Mouse (Mus musculus): ENCODE measurements around the gene Bcan. TPM values are rescaled to one million over a fixed set of nuclear protein-coding genes. Genes with fewer than 3 reads are reported as not detected.

The Bcan gene
- not detected for total RNA-seq (2023)

DNA sequence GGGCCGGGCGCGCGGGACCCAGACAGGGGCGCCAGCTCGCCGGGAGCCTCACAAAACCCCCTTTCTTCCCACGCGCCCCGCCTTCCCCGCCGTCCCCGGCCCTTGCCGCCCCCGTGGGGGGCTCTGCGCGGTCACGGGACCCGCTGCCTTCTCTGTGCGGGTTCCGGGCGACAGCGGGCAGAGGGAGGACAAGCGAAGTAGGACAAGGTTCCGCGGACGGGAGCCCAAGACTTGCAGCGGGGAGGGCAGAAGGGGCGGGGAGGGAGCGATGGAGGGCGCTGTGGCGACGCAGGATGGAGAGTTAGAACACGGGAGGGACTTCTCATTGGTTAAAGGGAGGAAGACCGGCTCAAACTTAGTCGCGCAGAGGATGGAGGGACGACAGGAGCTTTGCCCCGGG is at the start of gene Bcan:
Gene Bcan (minus strand): TSS at position 50 of the 400 bp plus-strand sequence.

DNA sequence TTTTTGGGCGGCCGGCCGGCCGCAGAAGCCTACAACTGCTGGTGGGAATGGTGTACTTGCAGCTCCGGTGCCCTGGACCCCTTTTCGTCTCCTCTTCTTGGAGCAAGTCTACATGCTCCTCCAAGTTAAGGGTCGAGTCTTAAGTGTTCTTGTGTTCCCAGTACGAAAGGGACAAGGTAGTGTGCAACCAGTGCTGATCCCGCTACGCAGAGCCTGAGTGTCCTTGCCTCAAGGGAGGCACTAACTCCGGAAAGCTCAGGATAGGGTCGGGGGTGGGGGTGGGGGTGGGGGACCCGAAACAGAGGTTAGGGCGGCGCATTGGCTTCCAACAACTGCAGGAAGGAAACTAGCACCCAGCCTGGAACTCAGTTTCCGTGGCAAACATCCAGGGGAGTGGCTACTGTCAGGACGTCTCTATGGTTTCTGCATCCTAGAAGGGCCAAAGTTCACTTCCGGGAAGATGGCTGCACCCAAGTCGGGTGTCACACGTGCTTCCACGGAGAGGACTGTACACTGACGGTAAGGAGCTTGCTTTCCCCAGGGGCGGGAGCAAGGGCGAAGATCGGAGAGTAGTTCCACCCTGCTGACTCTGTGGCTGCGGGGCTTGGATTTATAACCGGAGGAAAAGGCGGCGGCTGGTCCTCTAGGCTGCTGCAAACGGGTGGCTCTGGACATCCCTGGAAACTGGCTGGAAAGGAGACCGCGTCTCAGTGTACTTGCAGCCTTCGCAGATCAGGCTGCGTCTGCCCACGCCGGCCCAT is 42.8 kb upstream of the Bcan start, which contains the start of gene Gpatch4:
Gene Gpatch4 (plus strand): TSS at position 448 of the 761 bp plus-strand sequence.

DNA sequence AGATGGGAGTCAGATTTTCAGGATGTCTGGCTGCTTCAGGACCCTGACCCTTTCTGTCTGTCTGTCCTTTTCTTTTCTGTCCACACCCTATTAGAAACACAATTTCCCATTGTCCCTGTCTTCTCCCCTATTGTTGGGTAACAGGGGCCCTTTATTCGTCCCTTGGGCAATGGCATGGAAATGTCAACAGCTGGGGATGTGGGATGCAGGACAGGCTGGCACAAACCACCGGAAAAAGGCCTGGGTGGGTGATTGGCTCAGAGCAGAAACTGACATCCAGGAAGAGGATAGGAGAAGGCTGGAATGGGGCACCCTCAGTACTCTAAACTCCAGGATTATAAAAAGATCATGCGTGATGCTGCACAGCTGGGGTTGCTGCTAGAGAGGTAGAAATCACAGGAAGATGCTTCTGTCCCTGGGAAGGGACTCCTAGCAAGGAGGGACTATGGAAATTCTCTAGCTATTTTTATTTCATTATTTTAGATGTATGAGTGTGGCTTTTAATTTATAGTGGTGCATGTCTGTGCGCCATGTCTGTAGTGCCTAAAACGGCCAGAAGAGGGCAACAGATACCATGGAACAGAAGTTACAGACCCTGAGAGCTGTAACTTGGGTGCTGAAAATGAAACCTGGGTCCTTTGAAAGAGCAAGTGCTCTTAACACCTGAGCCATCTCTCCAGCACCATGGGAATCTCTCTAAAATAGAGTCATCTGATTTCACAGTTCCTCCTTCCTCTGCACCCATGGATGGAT is 27.6 kb upstream of the Bcan start, which contains the start of gene Hapln2:
Gene Hapln2 (minus strand): TSS at position 150 of the 753 bp plus-strand sequence.

DNA sequence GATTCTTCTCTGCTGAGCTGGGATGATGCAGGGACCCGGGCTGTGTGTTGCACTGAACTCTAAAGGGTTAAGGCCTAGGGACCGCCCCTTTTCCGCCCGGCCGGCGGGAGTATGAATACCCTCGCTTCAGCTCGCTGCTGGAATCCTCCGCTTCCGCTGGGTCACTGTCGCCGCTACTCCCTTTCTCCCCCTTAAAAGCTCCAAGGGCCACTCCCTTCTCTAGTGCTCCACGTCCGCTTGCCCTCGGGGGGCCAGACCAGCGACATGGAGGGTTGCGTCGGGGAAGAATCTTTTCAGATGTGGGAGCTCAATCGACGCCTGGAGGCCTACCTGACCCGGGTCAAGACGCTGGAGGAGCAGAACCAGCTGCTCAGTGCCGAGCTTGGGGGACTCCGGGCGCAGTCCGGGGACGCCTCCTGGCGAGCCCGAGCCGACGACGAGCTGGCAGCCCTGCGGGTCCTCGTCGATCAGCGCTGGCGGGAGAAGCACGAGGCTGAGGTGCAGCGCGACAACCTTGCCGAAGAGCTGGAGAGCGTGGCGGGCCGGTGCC is 29.0 kb downstream of the Bcan start, which contains the start of gene Nes:
Gene Nes (plus strand): TSS at position 140 of the 550 bp plus-strand sequence.

DNA sequence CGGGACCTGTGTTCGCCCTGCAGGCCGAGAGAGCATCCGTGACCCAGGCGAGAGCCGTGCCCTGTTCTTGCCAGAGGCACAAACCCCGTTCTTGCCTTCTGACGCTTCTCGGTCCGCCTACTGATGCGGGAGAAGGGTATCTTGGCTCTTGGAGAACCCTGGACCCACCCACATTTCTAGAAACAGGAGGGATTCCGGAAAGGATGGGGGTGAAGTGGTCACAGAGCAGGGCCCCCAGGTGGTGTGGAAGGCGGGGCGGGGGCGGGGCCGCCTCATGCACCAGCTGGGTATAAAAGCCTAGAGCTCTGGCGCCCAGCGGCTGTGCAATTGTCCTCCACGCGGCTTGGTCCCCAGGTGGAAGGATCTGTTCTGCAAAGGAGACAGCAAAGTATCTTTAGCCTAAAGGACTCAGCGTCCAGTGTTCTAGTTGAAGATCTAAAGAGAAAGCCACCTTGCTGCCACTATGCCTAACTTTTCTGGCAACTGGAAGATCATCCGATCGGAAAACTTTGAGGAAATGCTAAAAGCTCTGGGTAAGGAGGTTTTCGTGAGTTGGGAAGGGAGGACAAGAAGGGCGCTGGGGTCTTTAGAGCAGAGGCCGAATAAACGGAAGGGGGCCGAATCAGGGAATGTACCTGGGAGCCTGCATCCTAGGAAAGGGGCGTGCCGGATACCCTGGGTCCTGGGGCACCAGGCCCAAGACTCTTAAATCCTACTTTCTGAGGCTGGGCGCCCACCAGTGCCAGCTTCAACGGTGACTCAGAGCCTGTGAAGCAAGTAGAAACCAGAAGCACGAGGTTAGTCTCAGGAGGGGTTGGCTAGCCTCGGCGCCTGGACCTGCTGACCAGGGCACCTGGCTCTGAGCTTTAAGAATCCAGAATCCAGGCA is 51.4 kb downstream of the Bcan start, which contains the start of gene Crabp2:
Gene Crabp2 (plus strand): TSS at position 289 of the 888 bp plus-strand sequence.

Other genes with a start within 250 kb of the Bcan start
- gene Ntrk1, start 205.1 kb downstream of the Bcan start, total RNA-seq (2023): not detected
- not detected for gene Insrr, start 203.3 kb downstream of the Bcan start, total RNA-seq (2023)
- gene Pear1, start 175.9 kb downstream of the Bcan start, total RNA-seq (2023): 16.7 TPM
- 262 TPM for gene Sh2d2a, start 153.5 kb downstream of the Bcan start, total RNA-seq (2023)
- 58.1 TPM for gene Prcc, start 114.6 kb downstream of the Bcan start, total RNA-seq (2023)
- 79.8 TPM for gene Hdgf, start 93.9 kb downstream of the Bcan start, total RNA-seq (2023)
- gene Mrpl24, start 80.7 kb downstream of the Bcan start, total RNA-seq (2023): 150 TPM
- gene Isg20l2, start 69.9 kb downstream of the Bcan start, total RNA-seq (2023): 60.8 TPM
- gene Rrnad1, start 69.5 kb downstream of the Bcan start, total RNA-seq (2023): 26.4 TPM
- 2.1 TPM for gene Crabp2, start 51.6 kb downstream of the Bcan start, total RNA-seq (2023)
- gene Nes, start 29.2 kb downstream of the Bcan start, total RNA-seq (2023): not detected
- gene Hapln2, start 27.4 kb upstream of the Bcan start, total RNA-seq (2023): not detected
- gene Gpatch4, start 42.9 kb upstream of the Bcan start, total RNA-seq (2023): 26.0 TPM
- gene Naxe, start 58.3 kb upstream of the Bcan start, total RNA-seq (2023): 20.0 TPM
- gene Ttc24, start 78.1 kb upstream of the Bcan start, total RNA-seq (2023): not detected
- gene Iqgap3, start 81.7 kb upstream of the Bcan start, total RNA-seq (2023): 0.12 TPM
- gene Mef2d, start 142.1 kb upstream of the Bcan start, total RNA-seq (2023): 328 TPM